Mouse (Mus musculus) bone marrow, adult 2 months (tissue): ENCODE data around the gene Spred1.

Experiments
- CTCF ChIP-seq: fragments of 200-500 bp; IDR thresholded peaks from 2 replicates; pipeline ENCODE4 v1.5.1; 2011; ENCODE audit warnings: low read length, control low read depth; ENCODE audit not compliant: control insufficient read depth, insufficient read depth
- POLR2A ChIP-seq: fragments of 200-500 bp; IDR thresholded peaks from 2 replicates; pipeline ENCODE4 v1.6.1; 2011; ENCODE audit warnings: low read depth, mild to moderate bottlenecking, control low read depth, low read length, borderline replicate concordance; ENCODE audit not compliant: control insufficient read depth

DNA sequence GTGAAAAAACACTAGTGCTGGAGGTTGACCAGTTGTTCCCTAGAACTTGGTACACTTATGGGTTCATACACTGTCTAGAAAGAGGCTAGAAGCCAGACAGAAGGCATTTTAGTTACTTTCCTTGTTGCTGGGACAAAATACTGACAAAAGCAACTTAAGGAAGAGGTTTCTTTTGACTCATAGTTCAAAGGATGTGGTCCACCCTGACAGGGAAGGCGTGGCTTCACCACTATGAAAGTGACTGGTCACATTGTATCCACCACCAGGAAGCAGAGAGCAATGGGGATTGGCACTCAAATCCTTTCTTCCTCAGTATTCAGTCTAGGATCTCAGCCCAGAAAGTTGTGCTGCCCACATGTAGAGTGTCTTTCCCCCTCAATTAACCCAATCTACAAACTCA lies 31.7 kb upstream of the Spred1 start:
- TF ChIP-seq CTCF (no peak), POLR2A (no peak)
